Mouse (Mus musculus): ENCODE results near the gene Abraxas2.

Abraxas2 gene

GRCm38 (mm10) chr7:132898234-132898633 lies 39.2 kb downstream of the Abraxas2 start:
- DNase-seq (ENCODE audit: low spot score): no peak

- no peak for DNase-seq (ENCODE audit: low spot score)
These were observed 42.0 kb downstream of the Abraxas2 start for GRCm38 (mm10) chr7:132900826-132901531.

- no peak for DNase-seq (ENCODE audit: low spot score)
These were observed 44.8 kb downstream of the Abraxas2 start for GRCm38 (mm10) chr7:132903796-132904195.

GRCm38 (mm10) chr7:132921971-132922370 lies 62.9 kb downstream of the Abraxas2 start:
- peak; percentile 13 for DNase-seq (ENCODE audit: low spot score)

- DNase-seq (ENCODE audit: low spot score): no peak
These were observed 66.2 kb downstream of the Abraxas2 start for GRCm38 (mm10) chr7:132925227-132925626.

- DNase-seq (ENCODE audit: low spot score): no peak
These were observed 68.2 kb downstream of the Abraxas2 start for GRCm38 (mm10) chr7:132927201-132927600.

- no peak for DNase-seq (ENCODE audit: low spot score)
These were observed 71.0 kb downstream of the Abraxas2 start for GRCm38 (mm10) chr7:132930055-132930454.

- peak; percentile 94 for DNase-seq (ENCODE audit: low spot score)
These were observed 72.0 kb downstream of the Abraxas2 start, which contains the start of gene Zranb1 for GRCm38 (mm10) chr7:132930850-132931559. Gene Zranb1, plus strand, starts transcription at chr7:132931142.

- DNase-seq (ENCODE audit: low spot score): peak; percentile 54
These were observed 72.7 kb downstream of the Abraxas2 start for GRCm38 (mm10) chr7:132931560-132932351.

- DNase-seq (ENCODE audit: low spot score): no peak
These were observed 74.3 kb downstream of the Abraxas2 start for GRCm38 (mm10) chr7:132933331-132933730.
